Mouse (Mus musculus): ENCODE measurements around the gene Npy.

- no peak for TF ChIP-seq CTCF (IDR thresholded peaks at IDR 0.05; ENCODE audit: extremely low read depth, insufficient read depth, insufficient read length, insufficient replicate concordance)
- TF ChIP-seq POLR2A (IDR thresholded peaks at IDR 0.05; ENCODE audit: low read depth, low read length), result no peak
These were observed 39.8 kb upstream of the Npy start for GRCm38 (mm10) chr6:49782679-49783078.

Data from spleen, adult 2 months (tissue).